Mouse (Mus musculus) T-cell, adult 2 months (primary cell): Measurements from ENCODE around the gene Top2a.

Source experiments
- DNase-seq: peaks from one replicate; pipeline ENCODE4 v3.0.0; 2022; ENCODE audit warnings: low spot score

Gene Top2a

DNA sequence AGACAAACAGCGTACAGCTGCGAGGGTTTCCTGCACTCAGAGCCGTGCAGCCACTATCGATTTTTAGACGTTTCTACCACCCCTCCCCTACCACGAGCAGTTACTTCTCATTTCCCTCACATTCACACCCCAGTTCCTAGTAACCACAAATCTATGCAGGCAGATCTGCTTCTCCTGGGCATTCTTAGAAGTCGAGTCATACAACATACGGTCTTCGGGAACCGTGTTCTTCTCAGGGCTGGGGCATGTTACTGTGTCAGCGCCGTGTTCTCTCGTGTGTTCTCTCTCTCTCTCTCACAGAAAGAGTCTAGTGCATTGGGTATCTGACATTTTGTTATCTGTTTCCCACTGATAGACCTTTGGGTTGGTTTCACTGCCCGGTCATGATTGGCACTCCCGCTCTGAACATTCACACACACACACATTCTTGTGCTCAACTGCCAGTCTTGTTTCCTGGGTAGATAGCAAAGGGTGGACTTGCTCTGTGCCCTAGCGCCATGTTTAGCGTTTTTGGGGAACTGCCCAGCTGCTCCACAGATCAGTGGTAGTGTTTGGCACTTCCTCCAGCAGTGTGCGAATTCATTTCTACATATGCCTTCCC is 75.9 kb downstream of the Top2a start:
- DNase-seq, result peak; percentile 44

DNA sequence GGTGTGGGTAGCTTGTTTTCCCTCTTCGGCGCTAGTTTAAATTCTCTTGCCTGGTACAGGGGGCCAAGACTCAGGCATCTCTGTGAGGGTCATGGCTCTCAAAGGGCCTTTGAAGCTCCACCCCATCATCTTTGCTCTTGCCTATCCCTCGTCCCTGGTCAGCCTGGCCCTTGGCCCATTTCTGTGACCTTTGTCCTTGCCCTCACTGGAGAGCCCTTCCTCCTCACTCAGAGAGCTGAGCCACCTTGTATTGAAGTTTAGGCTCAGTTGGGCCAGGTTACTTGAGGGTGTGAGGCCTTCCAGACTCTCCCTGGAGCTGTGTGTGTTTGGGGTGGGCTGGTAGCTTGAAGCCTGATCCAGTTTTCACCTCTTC is 78.4 kb downstream of the Top2a start:
- DNase-seq, result no peak

DNA sequence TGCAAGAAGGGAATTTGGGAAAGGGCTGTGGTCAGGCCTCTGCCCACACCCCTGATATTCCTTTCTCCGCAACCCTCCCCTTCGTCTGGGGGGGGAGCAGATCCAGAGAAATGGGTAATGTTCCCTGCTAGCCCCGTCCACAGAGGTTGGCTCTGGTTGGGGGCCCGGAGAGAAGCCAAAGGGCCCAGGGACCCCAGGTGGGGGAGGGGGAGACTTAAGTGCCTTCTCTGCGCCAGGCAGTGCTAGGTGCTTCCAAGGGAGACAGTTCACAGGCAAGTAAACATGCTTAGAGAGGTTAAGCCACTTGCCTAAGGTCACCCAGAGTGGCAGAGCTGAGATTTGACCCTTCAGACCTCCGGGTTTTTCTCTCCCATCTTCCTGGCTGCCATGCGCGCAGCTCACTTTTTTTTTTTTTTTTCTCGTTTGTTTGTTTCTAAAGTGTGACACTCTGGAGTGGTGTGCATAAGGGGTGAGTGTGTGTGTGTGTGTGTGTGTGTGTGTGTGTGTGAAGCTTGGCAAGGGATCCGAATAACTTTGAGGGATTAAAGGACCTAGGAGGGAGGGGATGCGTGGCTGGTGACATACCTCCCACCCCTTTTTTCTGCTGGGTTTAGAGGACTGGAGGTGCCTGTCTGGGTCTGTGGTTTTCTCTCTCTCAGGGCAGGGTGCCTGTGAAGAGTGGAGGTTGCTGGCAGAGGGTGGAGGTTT is 78.9 kb downstream of the Top2a start:
- DNase-seq, result peak; percentile 83

DNA sequence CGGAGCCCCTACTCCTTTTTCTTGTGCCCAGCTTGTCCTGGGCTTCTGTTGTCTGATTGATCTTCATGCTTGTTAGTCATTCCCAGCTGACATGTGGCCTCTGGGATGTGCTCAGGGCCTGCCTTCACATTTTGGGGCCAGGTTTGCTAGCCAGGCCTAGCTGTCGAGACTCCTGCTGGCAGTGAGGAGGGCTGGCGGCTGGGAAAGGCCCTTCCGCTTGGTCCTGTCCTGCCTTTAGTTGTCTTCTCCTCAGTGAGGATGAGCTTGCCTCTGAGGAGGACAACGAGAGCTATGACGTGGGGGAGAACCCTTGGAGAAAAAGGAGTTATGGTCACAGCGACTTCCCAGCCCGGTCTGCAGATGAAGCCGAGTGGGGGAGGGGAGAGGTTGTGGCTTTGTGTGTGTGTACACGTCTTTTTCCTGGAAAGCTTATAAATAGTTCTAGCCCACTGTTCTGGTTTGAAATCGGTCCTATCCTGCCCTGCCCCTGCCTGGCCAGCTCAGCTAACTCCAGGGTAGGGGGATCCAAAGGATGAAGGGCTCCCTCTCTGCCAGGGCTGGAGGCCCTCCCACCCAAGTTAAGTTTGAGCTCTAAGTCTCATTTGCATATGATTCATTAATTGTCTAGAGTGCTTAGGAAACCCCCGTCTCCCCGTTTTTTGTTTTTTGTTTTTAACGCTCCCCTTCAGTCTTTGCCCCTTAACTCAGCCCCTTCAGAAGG is 80.1 kb downstream of the Top2a start:
- DNase-seq, result peak; percentile 55
